14 mouse cellular contexts compared by ENCODE assay signal in genomic region chr1:30977239-30977638, GRCm38 (mm10). TPM values are rescaled to one million over a fixed set of nuclear protein-coding genes. Genes with fewer than 3 reads are reported as not detected.
"Had no signal": no experiment of that assay in that cellular context is flagged by ENCODE, and none has a peak within 500 bp of the region (broad histone marks: within the 10 kb centered on the region; RNA-seq: fewer than 3 reads in every experiment).

No protein-coding gene starts in this region.

RNA-seq across cellular contexts. Expression of gene AC153137.1, which starts 0.5 kb away (rescaled TPM):
- total RNA-seq: gastrocnemius, adult 18-20 months; gastrocnemius, postnatal 14 days; gastrocnemius, postnatal 36 days; heart, adult 2 months; heart, postnatal 14 days; heart, postnatal 36 days; layer of hippocampus, adult 18-20 months; layer of hippocampus, adult 8-10 months; layer of hippocampus, postnatal 14 days; layer of hippocampus, postnatal 36 days; left cerebral cortex, adult 18-20 months; left cerebral cortex, adult 8-10 months; left cerebral cortex, postnatal 10 days; left cerebral cortex, postnatal 25 days had no signal
